Mouse (Mus musculus) cerebellum, adult 11 months (tissue): ENCODE results near the gene Camsap2.

Experiments
- DNase-seq: peaks from one replicate; pipeline ENCODE4 v3.0.0; 2022

Gene Camsap2

GRCm38 (mm10) chr1:136220037-136220871 is 125.7 kb downstream of the Camsap2 start:
- DNase-seq = no peak
